Mouse (Mus musculus) embryonic fibroblast, embryonic 13.5 days (primary cell): ENCODE results near the gene Akap8. TPM values are rescaled to one million over a fixed set of nuclear protein-coding genes. Genes with fewer than 3 reads are reported as not detected.

Experiments
- H3K27ac ChIP-seq: 2 replicates; pipeline ENCODE4 v1.5.1; 2012; ENCODE audit warnings: low read length, control low read depth, inconsistent platforms; ENCODE audit not compliant: insufficient read depth
- H3K4me1 ChIP-seq: 2 replicates; pipeline ENCODE4 v1.6.1; 2011; ENCODE audit warnings: low read length; ENCODE audit not compliant: control insufficient read depth, insufficient read depth
- H3K4me3 ChIP-seq: 2 replicates; pipeline ENCODE4 v1.5.1; 2011; ENCODE audit warnings: mild to moderate bottlenecking, control low read depth, low read length; ENCODE audit not compliant: insufficient read depth
- CTCF ChIP-seq: IDR thresholded peaks from 2 replicates; pipeline ENCODE4 v1.5.1; 2011; ENCODE audit warnings: mild to moderate bottlenecking, control low read depth, low read length, moderate library complexity, borderline replicate concordance; ENCODE audit not compliant: insufficient read depth
- POLR2A ChIP-seq: IDR thresholded peaks from 2 replicates; pipeline ENCODE4 v1.6.1; 2011; ENCODE audit warnings: low read depth, mild to moderate bottlenecking, control low read depth, low read length, moderate library complexity
- polyA plus RNA-seq: library from polyadenylated mRNA; stranded (reverse); fragments of >200 nt; gene quantifications from 2 replicates; pipeline ENCODE4 v1.2.4, GENCODE M21; 2011; ENCODE audit warnings: low read depth; ENCODE audit not compliant: missing spikeins, insufficient read length

The Akap8 gene
- polyA plus RNA-seq, 1 experiment: 61.9 TPM

GRCm38 (mm10) chr17:32321390-32321734, 324 bp upstream of the Akap8 start:
- peak overlapping the region; percentile 76 for H3K4me3 ChIP-seq
- TF ChIP-seq CTCF: no peak
- peak; percentile 76 for TF ChIP-seq POLR2A
- peaks cover 3% of the 10 kb centered on the region for H3K4me1 ChIP-seq
- H3K27ac ChIP-seq: peak overlapping the region; percentile 66

GRCm38 (mm10) chr17:32319950-32320349, 1.1 kb downstream of the Akap8 start:
- H3K4me1 ChIP-seq: peaks cover 3% of the 10 kb centered on the region
- TF ChIP-seq POLR2A: no peak
- TF ChIP-seq CTCF: no peak
- H3K4me3 ChIP-seq: peak overlapping the region; percentile 69
- H3K27ac ChIP-seq: peak overlapping the region; percentile 81; the same call in 1 of the 2 replicates

- no peak overlapping the region for H3K27ac ChIP-seq
- TF ChIP-seq POLR2A (no peak), CTCF (no peak)
Observed at GRCm38 (mm10) chr17:32317708-32318107, 3.3 kb downstream of the Akap8 start.

GRCm38 (mm10) chr17:32317032-32317431, 4.0 kb downstream of the Akap8 start:
- no peak overlapping the region for H3K27ac ChIP-seq
- TF ChIP-seq POLR2A (no peak), CTCF (no peak)
- H3K4me1 ChIP-seq: peaks cover 3% of the 10 kb centered on the region
- H3K4me3 ChIP-seq: no peak overlapping the region

More at GRCm38 (mm10) chr17:32317708-32318107, 3.3 kb downstream of the Akap8 start:
- Histone ChIP-seq H3K4me1 (peaks cover 3% of the 10 kb centered on the region), H3K4me3 (no peak overlapping the region)

GRCm38 (mm10) chr17:32315560-32315959, 5.5 kb downstream of the Akap8 start:
- H3K4me1 ChIP-seq: peaks cover 3% of the 10 kb centered on the region
- no peak overlapping the region for H3K27ac ChIP-seq
- no peak for TF ChIP-seq CTCF
- TF ChIP-seq POLR2A: no peak
- H3K4me3 ChIP-seq: no peak overlapping the region

GRCm38 (mm10) chr17:32313892-32314291, 7.1 kb downstream of the Akap8 start:
- Histone ChIP-seq H3K4me1 (no peaks in the 10 kb centered on the region), H3K4me3 (no peak overlapping the region), H3K27ac (no peak overlapping the region)
- no peak for TF ChIP-seq CTCF
- TF ChIP-seq POLR2A: no peak

GRCm38 (mm10) chr17:32312801-32313200, 8.2 kb downstream of the Akap8 start:
- no peak overlapping the region for H3K4me3 ChIP-seq
- no peak for TF ChIP-seq POLR2A
- no peak for TF ChIP-seq CTCF
- no peak overlapping the region for H3K27ac ChIP-seq
- H3K4me1 ChIP-seq: no peaks in the 10 kb centered on the region

GRCm38 (mm10) chr17:32307963-32308362, 13.1 kb downstream of the Akap8 start:
- TF ChIP-seq POLR2A (no peak), CTCF (no peak)

GRCm38 (mm10) chr17:32298125-32298524, 22.9 kb downstream of the Akap8 start:
- no peaks in the 10 kb centered on the region for H3K4me1 ChIP-seq
- TF ChIP-seq POLR2A (no peak), CTCF (no peak)
- H3K27ac ChIP-seq: no peak overlapping the region
- H3K4me3 ChIP-seq: no peak overlapping the region

More at GRCm38 (mm10) chr17:32307963-32308362, 13.1 kb downstream of the Akap8 start:
- Histone ChIP-seq H3K27ac (no peak overlapping the region), H3K4me3 (no peak overlapping the region), H3K4me1 (no peaks in the 10 kb centered on the region)

- Histone ChIP-seq H3K27ac (no peak overlapping the region), H3K4me3 (no peak overlapping the region), H3K4me1 (no peaks in the 10 kb centered on the region)
- TF ChIP-seq CTCF (no peak), POLR2A (no peak)
Observed at GRCm38 (mm10) chr17:32295901-32296300, 25.1 kb downstream of the Akap8 start.

GRCm38 (mm10) chr17:32295160-32295559, 25.9 kb downstream of the Akap8 start:
- Histone ChIP-seq H3K4me1 (no peaks in the 10 kb centered on the region), H3K4me3 (no peak overlapping the region)
- TF ChIP-seq CTCF (no peak), POLR2A (no peak)

More at GRCm38 (mm10) chr17:32295160-32295559, 25.9 kb downstream of the Akap8 start:
- H3K27ac ChIP-seq: no peak overlapping the region
